Mouse (Mus musculus) left cerebral cortex, postnatal 4 days (tissue): ENCODE data around the gene Mif. TPM values are rescaled to one million over a fixed set of nuclear protein-coding genes. Genes with fewer than 3 reads are reported as not detected.
"Not testable (repeated sequence)": the region's sequence is repeated elsewhere in the genome, so short reads cannot be mapped to it uniquely, and the experiment has no call there.

Experiments used
- DNase-seq: peaks from one replicate; pipeline ENCODE4 v3.0.0-alpha.2; 2022
- intact Hi-C: fragments of 180-260 bp; cut with DNase I; formaldehyde crosslinking; loops from one replicate; pipeline ENCODE4 v1.15.1; 2025
- total RNA-seq, 2 experiments: library from RNA; stranded (reverse); gene quantifications; 2 replicates each; pipeline ENCODE4 v1.2.3; 2021

Mif gene
- total RNA-seq, result 100 to 1,000 TPM; 844 to 864 TPM

DNA sequence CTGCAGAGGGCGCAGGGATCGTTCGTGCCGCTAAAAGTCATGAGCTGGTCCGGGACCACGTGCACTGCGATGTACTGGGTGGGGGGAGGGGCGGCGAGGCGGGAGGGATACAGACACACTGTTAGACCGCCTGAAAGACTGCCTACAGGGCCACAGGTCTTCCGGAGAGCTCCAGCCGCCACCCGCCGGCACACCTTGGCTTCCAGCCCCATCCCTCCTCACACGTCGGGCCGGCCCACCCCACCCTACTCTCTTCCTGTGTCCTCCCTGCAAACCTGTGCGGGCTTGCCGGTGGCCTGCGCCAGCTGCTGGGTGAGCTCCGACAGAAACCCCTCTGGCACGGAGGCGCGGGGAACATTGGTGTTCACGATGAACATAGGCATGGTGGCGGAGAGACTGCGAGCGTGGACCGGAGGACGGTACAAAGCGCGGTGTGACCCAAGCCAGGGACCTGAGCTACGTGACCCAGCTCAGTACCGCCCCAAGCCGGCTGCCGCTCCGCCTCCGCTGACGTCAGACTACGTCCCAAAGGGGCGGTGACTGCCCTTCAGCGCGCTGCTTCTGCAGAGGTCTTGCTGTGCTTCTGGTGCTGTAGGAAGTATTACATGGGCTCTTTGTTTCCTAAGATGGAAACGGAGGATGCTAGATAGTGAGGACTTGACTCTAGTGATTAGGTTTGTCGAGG, at the start of gene Mif:
Mif (minus strand) TSS at position 455 of the 685 bp plus-strand sequence.
- intact Hi-C loops, result not testable (repeated sequence)
- peak; percentile 87 for DNase-seq

DNA sequence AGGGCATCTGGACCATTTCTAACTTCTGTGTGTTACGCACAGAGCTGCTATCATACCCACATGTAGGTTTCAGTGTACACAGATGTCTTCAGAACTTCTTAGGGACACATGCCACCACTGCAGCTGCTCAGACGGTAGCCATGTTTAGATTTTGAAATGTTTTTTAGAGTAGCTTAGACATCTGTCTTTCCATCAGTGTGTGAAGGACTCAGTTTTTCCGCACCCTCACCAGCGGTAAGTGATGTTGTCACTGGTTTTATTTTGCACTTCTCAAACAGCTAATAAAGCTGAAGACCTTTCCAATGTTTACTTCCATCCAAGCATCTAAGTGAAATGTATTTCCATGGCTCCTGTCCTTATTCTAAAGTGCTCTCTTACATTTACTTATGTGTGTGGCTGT, 46.8 kb upstream of the Mif start:
- no peak for DNase-seq
- intact Hi-C loops, result no loop called here

DNA sequence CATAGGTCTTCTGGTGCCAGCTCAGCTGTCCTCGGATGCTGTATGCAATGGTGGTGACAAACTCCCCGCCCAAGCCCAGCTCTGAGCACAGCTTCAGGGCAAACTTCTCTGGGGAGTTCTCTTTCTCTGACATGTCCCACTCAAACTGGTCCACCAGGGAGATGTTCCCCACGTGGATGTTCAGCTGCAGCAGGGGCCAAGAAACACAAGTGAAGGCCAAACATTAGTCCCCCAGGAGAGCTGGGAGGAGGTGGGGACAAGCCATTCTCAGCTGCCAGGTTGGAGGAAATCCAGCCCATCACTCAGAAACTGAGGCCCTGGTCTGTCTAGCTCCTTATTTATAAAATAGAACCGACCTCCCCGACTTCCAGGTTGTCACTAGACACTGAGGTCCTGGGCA, 44.4 kb upstream of the Mif start:
- intact Hi-C loops, result no loop called here
- DNase-seq, result no peak

DNA sequence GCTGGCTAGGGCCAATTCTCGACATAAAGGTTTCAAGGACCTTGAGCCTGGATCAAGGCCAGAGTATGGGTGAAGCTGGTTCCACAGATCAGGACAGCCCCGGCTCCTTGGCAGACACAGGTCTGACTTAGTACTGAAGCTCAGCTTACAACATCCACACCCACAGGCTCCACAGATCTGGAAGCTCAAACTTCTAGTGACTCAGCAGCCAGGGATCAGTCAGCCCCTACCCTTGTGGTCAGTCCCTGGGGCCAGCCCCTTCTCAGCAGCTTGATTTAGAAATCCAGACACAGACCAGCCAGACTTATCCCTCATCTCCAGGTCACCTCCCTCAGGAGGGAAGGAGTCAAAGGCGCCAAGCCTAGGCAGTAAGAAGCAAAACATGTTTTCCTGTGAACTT, 38.8 kb upstream of the Mif start:
- no peak for DNase-seq
- intact Hi-C loops, result loop anchor here (5.0 kb wide), 1 partner anchor 53 kb away; the partner anchor contains the start of gene Gm5134

DNA sequence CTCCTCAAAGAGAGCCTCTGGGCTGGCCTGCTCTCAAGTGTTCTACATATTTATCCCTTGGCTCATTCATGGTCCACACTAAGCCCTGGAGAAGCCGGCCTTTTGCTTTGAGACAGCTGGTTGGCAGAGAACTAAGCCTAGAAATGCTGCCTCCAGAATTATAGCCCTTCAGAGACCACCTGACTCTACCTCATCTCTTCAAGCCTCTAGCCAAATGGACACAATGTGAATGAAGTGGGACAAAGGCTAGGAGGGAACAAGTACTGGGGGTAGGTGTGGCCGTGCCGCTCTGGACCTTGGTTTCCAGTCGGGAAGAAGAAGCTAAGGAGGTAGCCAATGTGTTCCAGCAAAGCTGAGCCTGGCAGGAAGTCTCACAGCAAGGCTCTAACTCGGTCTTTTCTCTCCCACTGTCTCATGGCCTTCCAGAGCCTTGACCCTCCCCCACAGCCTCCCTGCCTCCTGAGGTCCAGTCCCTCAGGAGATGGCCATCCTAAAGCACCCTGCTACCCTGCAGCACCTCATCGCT, 38.1 kb upstream of the Mif start:
- intact Hi-C loops, result loop anchor here (5.0 kb wide), 1 partner anchor 54 kb away; the partner anchor contains the start of gene Gm5134
- no peak for DNase-seq

DNA sequence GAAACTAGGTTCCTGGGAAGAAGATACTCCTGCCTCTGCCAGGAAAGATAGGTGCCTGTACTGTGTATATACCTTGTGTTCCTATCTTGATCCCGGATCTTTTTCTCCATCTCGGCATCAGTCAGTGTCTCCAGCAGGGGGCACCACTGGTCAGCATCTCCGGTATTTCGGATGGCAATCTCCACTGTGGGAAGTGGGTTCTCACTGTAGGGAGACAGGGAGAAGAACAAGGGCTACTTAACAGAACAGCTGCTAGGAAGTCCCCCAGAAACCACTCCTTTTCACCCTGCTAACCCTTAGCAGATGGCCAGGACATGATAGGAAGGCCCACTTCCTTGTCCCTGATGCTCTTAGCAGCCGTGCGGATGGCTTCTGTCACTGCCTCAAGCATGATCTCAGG, 37.3 kb upstream of the Mif start:
- intact Hi-C loops, result loop anchor here (5.0 kb wide), 1 partner anchor 55 kb away; the partner anchor contains the start of gene Gm5134
- DNase-seq, result peak; percentile 77

DNA sequence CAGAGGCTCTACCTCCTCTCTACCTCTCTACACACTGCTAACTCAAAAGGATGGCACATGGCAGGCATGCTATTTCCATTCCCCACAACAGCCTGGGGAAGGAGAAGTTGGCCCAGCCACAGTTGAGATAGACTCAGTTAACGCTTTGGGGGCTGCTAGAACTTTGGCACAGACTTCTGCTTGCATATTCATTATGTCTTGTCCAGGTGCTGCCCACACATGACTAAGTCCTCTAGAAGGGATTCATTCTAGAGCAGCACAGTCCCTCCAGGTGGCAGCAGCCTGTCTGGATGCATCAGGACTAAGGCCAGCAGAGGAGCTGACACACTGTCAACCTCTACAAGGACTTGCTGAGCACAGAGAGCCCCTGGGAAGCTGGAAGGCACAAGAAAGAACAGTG, 36.2 kb upstream of the Mif start:
- no peak for DNase-seq
- intact Hi-C loops, result loop anchor here (5.0 kb wide), 1 partner anchor 56 kb away; the partner anchor contains the start of gene Gm5134

DNA sequence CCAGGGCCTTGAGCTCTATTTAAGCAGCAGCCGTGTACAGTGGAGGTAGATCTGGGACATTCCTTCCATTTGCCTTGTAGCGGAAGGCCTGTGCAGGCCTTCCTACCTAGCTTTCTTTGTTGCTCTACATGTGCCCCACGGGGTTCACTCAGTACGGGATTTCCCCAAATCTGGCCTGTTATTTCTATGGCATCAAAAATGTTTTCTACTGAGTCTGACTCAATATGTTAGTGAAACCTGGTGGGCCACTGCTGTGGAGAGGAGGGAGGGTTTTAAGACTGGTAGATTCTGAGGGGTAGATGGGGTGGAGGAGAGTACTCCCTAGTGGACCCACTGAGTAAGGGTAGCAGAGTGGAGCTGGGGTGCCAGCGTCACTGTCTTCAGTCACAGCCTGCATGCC, 35.7 kb upstream of the Mif start:
- intact Hi-C loops, result loop anchor here (5.0 kb wide), 1 partner anchor 57 kb away; the partner anchor contains the start of gene Gm5134
- DNase-seq, result no peak

DNA sequence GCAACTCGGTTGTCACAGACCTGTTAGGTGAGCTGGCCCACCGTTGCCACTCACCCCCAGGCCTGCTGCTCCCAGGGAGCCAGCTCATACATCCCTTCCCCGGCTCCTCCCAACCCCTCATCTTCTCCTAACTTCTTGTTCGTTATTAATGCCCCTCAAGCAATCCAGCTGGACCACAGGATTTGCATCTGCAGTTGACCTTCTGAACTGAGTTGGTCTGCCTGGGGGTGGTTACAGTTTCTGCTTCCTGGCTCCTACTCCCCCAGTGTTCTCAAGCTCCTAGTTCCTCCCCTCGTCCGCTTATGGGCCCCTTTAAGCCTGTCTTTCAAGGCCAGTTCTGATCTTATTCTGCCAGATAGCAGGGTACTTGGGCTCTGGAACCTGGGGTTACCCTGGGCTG, 34.6 kb upstream of the Mif start:
- intact Hi-C loops, result no loop called here
- DNase-seq, result no peak

DNA sequence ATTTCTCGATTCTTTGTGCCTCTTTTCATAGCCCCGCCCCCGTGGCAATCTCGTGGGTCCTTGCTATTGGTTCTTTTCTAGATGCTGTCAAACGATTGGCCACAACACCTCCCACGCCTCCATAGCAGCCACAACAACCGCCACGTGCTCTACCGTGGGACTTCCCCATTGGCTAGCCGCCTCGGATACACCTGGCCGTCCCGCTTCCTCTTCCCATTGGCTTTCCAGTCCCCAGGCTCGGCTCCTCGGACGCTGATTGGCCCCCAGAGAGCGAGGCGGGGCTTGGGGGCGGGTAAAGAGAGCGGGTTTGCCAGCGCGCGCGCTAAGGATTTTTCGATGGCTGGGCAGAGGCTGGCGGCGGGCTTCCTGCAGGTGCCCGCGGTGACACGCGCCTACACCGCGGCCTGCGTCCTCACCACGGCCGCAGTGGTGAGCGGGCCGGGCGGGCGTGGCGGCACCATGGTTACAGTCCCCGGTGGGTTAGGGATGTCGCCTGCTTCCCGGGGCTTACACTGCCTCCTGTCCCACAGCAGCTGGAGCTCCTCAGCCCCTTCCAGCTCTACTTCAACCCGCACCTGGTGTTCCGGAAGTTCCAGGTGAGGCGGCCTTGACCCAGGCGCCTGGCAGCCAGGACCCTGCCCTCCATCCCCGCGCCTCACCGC, 33.2 kb upstream of the Mif start, which contains the start of gene Derl3:
Derl3 (plus strand) TSS at position 325 of the 662 bp plus-strand sequence.
- peak; percentile 95 for DNase-seq
- intact Hi-C loops, result no loop called here

DNA sequence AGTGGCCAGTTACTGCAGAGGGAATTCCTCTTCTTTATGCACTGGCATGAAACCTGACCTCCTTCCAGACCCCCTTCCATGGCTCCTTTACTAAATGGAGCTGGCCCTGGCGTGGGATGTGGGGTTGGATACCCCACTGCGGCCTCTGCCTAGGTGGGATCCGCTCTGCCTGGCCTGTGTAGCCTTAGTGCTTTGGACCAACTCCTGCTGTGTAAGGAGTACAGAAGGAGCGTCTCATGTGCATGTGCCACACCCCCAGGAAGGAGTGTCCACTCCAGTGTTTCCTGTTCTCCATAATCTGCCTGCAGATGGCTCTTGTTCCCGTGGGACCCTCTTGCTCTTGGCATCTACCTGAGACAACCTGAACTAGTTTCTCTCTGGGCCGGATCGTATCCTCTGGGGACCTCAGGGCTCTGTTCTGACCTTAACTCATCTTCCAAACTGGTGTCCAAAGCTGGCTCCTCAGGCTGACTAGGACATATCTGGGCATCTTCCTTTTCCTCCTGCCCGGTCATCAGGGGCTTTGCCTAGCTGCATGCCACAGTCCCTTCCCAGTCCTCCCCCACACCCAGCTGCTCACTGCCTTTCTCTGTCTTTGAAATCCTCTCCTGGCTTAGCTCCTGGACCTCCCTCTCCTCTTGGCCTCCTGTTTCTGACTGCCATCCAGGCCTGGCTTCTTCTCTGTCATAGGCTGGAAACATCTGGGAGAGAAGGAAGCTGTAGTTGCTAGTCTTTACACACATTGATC, 29.5 kb upstream of the Mif start:
- peak; percentile 24 for DNase-seq
- intact Hi-C loops, result no loop called here

DNA sequence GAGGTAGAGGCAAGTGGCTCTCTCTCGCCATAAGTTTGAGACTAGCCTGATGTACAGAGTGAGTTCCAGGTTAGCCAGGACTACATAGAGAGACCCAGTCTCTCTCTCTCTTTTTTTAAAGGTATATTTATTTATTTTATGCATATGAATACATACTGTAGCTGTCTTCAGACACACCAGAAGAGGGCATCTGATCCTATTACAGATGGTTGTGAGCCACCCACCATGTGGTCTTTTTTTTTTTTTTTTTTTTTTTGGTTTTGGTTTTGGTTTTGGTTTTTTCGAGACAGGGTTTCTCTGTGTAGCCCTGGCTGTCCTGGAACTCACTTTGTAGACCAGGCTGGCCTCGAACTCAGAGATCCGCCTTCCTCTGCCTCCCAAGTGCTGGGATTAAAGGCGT, 27.5 kb upstream of the Mif start:
- intact Hi-C loops, DNase-seq: not testable (repeated sequence)

DNA sequence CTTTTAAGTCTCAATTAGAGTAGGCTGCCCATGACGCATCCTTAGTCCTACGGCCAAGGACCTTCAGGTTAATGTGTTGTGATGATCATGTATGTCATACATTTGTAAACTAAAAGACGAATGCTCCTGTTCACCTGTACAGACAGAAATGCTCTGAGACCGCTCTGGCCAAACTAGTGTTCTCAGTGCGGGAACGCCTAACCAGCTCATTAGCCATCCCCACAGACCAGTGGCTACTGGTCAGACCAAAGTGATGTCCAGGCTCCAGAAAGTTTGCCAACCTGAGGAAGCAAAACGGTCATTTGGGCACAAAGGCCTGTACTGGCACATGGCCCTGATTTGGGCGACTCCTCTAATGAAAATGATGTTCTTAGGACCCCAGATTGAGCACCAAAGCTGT, 24.7 kb upstream of the Mif start:
- DNase-seq, result no peak
- intact Hi-C loops, result no loop called here

DNA sequence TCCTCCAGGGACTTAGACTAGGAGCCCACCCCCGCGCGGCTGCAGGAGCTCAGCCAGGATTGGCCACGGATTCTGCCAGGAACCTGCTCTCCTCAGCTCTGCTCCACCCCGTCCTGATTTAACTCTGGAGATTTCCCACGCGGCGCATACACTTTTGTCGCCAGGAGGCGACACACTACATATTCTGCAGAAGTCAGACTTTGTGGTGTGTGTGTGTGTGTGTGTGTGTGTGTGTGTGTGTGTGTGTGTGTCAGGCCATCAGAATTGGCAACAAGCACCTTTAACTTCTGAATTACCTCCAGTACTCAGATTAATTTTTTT, 23.2 kb upstream of the Mif start:
- peak; percentile 83 for DNase-seq
- intact Hi-C loops, result no loop called here

DNA sequence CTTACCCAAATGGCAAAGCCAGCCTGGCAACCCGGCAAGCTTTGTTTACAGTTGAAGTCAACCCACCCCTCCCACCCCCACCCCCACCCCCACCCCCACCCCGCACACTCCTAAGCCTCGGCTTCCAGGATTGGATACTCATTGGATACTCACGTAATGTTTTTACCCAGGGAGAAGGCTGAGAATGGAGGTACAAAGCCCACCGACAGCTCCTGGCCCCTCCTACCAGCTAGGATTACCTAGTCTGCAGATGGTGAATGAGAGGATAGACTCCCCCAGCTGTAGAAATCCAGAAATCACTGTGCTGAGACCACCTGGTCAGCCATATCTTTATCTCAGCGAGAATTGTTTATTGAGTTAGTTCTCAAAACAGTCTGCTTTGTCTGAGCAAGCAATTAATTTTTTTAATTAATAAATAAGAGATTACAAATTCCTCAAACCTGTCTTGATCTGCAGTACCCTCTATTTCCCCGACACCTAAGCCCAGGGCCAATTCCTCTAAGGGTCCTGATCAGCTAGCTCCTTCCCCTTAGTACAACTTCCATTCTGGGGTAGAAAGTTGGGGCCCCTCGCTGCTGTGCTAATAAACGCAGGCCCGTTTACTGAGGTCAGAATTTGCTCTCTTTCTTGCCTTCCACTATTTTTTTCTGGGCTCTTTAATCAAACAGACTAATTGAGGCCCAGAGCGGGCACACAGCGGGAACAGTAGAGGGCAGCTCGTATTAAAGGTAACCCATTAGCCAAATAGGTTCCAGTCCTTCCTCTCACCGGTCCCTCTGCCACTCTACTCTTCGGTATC, 22.6 kb upstream of the Mif start:
- intact Hi-C loops, result no loop called here
- no peak for DNase-seq

DNA sequence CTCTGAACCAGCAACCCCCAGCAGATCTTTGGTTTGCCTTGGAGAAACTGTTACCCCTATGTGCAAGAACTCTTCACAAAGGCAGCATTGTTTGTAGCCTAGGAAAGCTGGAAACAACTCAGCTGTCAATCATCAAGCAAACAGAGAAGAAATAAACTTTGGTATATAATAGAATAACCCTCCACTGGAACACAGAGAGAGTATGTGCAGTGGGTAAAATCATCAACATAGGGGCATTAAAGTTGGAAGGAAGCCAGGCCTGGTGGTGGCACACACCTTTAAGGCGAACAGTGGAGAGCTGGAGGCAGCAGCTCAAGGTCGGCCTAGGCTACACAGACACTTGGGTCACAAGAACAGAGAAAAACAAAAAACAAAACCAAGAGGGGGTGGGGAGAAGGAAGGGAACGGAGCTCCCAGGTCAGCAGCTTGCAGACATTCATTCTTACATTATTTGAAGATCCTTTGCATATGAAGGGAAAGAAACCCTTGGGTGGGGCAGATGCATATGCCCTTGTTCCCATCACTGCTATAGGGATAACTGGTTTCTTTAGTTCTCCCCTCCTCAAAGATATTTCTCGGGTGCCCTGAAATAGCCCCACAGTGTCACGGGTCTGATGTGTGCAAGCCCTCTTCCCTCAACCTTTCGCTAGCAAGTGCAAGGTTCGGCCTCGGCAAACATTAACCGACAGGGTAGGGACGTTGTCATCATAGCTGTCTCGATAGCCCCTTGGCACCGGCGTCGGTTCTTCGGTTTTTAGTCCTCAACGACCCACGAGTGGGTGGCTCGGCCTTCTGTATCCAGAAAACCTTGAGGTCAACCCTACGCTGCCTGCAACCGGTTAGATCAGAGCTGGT, 21.8 kb upstream of the Mif start:
- intact Hi-C loops, result no loop called here
- DNase-seq, result no peak

DNA sequence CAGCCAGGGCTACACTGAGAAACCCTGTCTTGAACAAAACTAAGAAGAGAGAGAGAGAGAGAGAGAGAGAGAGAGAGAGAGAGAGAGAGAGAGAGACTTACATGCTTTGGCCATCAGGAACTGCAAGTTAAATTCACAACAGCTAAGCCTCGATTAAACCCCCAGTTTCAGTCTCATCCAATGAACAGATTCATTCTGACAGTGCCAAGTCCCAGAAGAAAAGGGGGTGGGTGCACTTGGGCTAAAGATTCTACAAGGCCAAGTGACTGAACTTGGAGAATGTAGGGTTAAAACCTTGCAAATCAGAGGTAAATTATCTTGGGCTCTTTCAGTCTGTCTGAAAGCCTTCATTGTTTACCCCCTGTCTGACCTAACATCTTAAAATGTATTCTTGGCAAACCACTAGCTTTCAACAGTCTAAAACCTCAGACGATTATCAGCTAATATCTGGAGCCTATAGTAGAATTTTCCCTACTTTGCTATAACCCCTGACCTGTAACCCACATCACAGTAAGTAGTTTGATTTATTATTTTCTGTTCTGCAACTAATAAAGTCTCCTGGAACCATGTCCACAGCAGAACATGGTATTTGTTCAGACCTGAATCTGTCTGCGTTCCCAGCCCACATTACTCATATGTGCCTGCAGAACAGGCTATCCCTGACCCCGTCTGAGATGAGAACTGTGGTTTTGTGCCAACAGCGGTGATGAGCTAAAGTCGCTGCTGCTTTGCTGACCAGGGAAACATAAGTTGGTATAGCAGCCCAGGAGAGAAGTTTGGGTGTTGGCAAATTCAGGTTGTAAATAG, 20.9 kb upstream of the Mif start:
- DNase-seq, result no peak
- intact Hi-C loops, result no loop called here

DNA sequence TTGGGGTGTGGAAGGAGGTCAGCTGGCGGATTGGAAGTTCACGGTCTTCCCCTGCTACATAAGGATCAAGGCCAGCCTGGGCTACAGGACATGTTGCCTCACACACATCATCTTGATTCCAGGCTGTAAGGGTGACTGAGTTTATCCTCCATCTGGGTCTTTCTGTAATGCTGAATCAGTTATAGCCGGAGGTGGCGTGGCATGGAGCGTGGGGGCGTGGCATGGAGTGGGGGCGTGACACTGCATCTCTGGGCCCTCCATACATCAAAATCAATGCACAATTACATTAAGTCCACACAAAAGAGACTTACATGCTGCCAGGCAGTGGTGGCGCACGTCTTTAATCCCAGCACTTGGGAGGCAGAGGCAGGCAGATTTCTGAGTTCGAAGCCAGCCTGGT, 20.3 kb upstream of the Mif start:
- intact Hi-C loops, result no loop called here

DNA sequence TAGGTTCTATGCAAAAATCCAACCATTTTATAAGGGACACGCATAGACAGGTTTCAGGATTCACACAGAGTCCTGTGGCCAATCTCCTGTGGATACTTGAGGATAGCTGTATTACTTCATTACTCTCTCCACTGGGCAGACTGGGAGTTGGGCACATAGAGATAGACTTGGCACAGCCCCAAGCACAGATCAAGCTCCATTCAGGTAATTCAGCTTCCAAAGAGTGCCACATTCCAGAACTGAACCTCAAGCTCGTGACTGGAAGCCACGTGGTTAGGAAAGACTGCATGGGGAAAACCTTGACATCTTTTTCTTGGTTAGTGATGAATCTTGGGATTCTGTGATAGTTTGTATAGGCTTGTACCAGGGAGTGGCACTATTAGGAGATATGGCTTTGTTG, 18.8 kb upstream of the Mif start:
- no peak for DNase-seq
- intact Hi-C loops, result no loop called here

More for the DNA sequence above, 20.3 kb upstream of the Mif start:
- no peak for DNase-seq
